Mouse (Mus musculus) hindbrain, embryonic 12.5 days (tissue): Measurements from ENCODE around the gene Rnf150. TPM values are rescaled to one million over a fixed set of nuclear protein-coding genes. Genes with fewer than 3 reads are reported as not detected.

Experiments
- ATAC-seq: fragments of 200-750 bp; cut with Nextera tagmentation; 2 replicates; pipeline ENCODE4 v1.8.0; 2017; ENCODE audit warnings: moderate TSS enrichment; ENCODE audit not compliant: low FRiP score
- H3K27ac ChIP-seq: fragments of 300-500 bp; sonication (generic); 2 replicates; pipeline ENCODE4 v1.5.1; 2016; ENCODE audit warnings: mild to moderate bottlenecking
- H3K27me3 ChIP-seq: fragments of 300-500 bp; sonication (generic); 2 replicates; pipeline ENCODE4 v1.6.1; 2016; ENCODE audit warnings: mild to moderate bottlenecking
- H3K36me3 ChIP-seq: fragments of 300-500 bp; sonication (generic); 2 replicates; pipeline ENCODE4 v1.6.1; 2016; ENCODE audit warnings: mild to moderate bottlenecking
- H3K4me1 ChIP-seq: fragments of 300-500 bp; sonication (generic); 2 replicates; pipeline ENCODE4 v1.6.1; 2016
- H3K4me2 ChIP-seq: fragments of 300-500 bp; sonication (generic); replicated peaks from 2 replicates; pipeline ENCODE4 v1.6.1; 2016; ENCODE audit warnings: mild to moderate bottlenecking
- H3K4me3 ChIP-seq: fragments of 300-500 bp; sonication (generic); 2 replicates; pipeline ENCODE4 v1.5.1; 2016; ENCODE audit warnings: mild to moderate bottlenecking
- H3K9ac ChIP-seq: fragments of 300-500 bp; sonication (generic); 2 replicates; pipeline ENCODE4 v1.6.1; 2016; ENCODE audit warnings: mild to moderate bottlenecking, moderate library complexity
- H3K9me3 ChIP-seq: fragments of 300-500 bp; sonication (generic); replicated peaks from 2 replicates; pipeline ENCODE4 v1.6.1; 2016; ENCODE audit warnings: mild to moderate bottlenecking
- WGBS: fragments of 180-500 bp; shearing (Covaris S2); methylation state at CpG from one replicate; pipeline ENCODE4 v1.1.7; 2016; 5-methylcytosine and 5-hydroxymethylcytosine counted together
- polyA plus RNA-seq: library from polyadenylated mRNA; unstranded; fragments of >200 nt; fragmentation: Nextera tagmentation; extraction: Ambion mirVana; gene quantifications from 2 replicates; pipeline ENCODE4 v1.2.1, GENCODE M21; 2016

Gene Rnf150
- polyA plus RNA-seq, 1 experiment from 2014 or later, result 2.5 TPM

- ATAC-seq, result 0 out of 2 replicates have a peak, but pooled peaks have one; percentile 8
- Histone ChIP-seq H3K4me3 (no peak overlapping the region), H3K4me1 (peaks cover 9% of the 10 kb centered on the region), H3K27me3 (no peaks in the 10 kb centered on the region), H3K9ac (no peak overlapping the region), H3K27ac (no peak overlapping the region), H3K4me2 (no peak overlapping the region), H3K9me3 (no peaks in the 10 kb centered on the region), H3K36me3 (no peaks in the 10 kb centered on the region)
- 60% methylated on average over 4 of the region's 4 CpGs for WGBS
These were observed 56.5 kb downstream of the Rnf150 start for GRCm38 (mm10) chr8:82919676-82920075.

- H3K9ac ChIP-seq, result no peak overlapping the region
- no peak overlapping the region for H3K27ac ChIP-seq
- H3K4me2 ChIP-seq, result no peak overlapping the region
- H3K36me3 ChIP-seq, result no peaks in the 10 kb centered on the region
- 44% methylated on average over 4 of the region's 4 CpGs for WGBS
- ATAC-seq, result no peak
- H3K9me3 ChIP-seq, result no peaks in the 10 kb centered on the region
- peaks cover 9% of the 10 kb centered on the region for H3K4me1 ChIP-seq
- no peak overlapping the region for H3K4me3 ChIP-seq
- H3K27me3 ChIP-seq, result no peaks in the 10 kb centered on the region
These were observed 57.0 kb downstream of the Rnf150 start for GRCm38 (mm10) chr8:82920124-82920523.

DNA sequence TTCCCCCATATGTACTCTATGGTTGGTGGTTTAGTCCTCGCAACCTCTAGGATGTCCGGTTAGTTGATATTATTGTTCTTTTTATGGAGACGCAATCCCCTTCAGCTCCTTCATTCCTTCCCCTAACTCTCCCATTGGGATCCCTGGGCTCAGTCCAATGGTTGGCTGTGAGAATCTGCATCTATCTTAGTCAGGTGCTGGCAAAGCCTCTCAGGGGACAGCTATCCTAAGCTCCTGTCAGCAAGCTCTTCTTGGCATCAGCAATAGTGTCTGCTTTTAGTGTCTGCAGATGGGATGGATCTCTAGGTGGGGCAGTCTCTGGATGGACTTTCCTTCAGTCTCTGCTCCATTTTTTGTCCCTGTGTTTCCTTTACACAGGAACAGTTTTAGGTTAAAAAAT is 62.1 kb downstream of the Rnf150 start:
- H3K9me3 ChIP-seq, result no peaks in the 10 kb centered on the region
- no peaks in the 10 kb centered on the region for H3K4me1 ChIP-seq
- no peak overlapping the region for H3K4me3 ChIP-seq
- H3K9ac ChIP-seq, result no peak overlapping the region
- WGBS, result 89% methylated on average over 3 of the region's 3 CpGs
- no peaks in the 10 kb centered on the region for H3K27me3 ChIP-seq
- no peak overlapping the region for H3K27ac ChIP-seq
- no peak for ATAC-seq
- H3K36me3 ChIP-seq, result no peaks in the 10 kb centered on the region
- H3K4me2 ChIP-seq, result no peak overlapping the region

- Histone ChIP-seq H3K4me1 (no peaks in the 10 kb centered on the region), H3K9me3 (no peaks in the 10 kb centered on the region), H3K36me3 (no peaks in the 10 kb centered on the region), H3K4me2 (no peak overlapping the region), H3K27me3 (no peaks in the 10 kb centered on the region), H3K9ac (no peak overlapping the region), H3K4me3 (no peak overlapping the region), H3K27ac (no peak overlapping the region)
- WGBS, result 86% methylated on average over 5 of the region's 5 CpGs
- ATAC-seq, result no peak
These were observed 63.4 kb downstream of the Rnf150 start for GRCm38 (mm10) chr8:82926518-82926917.

DNA sequence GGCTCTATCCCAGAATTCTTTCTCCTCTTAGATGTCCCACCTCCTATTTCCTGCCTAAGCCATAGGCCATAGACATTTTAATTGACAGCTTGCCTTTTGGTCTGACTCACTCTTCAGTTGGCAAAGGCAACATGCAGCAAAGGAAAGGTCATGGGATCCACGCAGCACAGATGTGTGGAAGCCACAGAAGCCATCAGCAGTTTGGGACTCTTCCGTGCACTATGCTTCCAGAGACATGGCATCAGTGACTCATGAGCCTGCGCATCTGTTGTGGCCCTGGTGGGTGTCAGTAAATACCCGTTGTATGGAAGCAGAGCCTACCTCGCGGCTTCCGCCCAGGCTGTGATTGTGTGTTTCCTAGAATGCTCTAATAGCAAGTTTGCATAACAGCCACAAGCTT is 68.4 kb downstream of the Rnf150 start:
- Histone ChIP-seq H3K36me3 (no peaks in the 10 kb centered on the region), H3K9me3 (no peaks in the 10 kb centered on the region), H3K27me3 (no peaks in the 10 kb centered on the region), H3K4me1 (no peaks in the 10 kb centered on the region), H3K4me3 (no peak overlapping the region), H3K4me2 (no peak overlapping the region), H3K27ac (no peak overlapping the region), H3K9ac (no peak overlapping the region)
- no peak for ATAC-seq
- 88% methylated on average over 7 of the region's 7 CpGs for WGBS

GRCm38 (mm10) chr8:82936162-82936561 is 73.0 kb downstream of the Rnf150 start:
- Histone ChIP-seq H3K36me3 (no peaks in the 10 kb centered on the region), H3K4me2 (no peak overlapping the region), H3K9me3 (no peaks in the 10 kb centered on the region), H3K4me3 (no peak overlapping the region), H3K27me3 (no peaks in the 10 kb centered on the region), H3K9ac (no peak overlapping the region), H3K27ac (no peak overlapping the region), H3K4me1 (0 out of 2 replicates have a peak, but pooled peaks cover 3% of the 10 kb centered on the region)
- ATAC-seq, result no peak
- 82% methylated on average over 7 of the region's 7 CpGs for WGBS

- Histone ChIP-seq H3K27ac (no peak overlapping the region), H3K9me3 (no peaks in the 10 kb centered on the region), H3K36me3 (no peaks in the 10 kb centered on the region), H3K27me3 (no peaks in the 10 kb centered on the region), H3K4me2 (no peak overlapping the region), H3K9ac (no peak overlapping the region), H3K4me1 (0 out of 2 replicates have a peak, but pooled peaks cover 3% of the 10 kb centered on the region), H3K4me3 (no peak overlapping the region)
- 80% methylated on average over 4 of the region's 4 CpGs for WGBS
- ATAC-seq, result no peak
These were observed 73.7 kb downstream of the Rnf150 start for GRCm38 (mm10) chr8:82936866-82937265.

DNA sequence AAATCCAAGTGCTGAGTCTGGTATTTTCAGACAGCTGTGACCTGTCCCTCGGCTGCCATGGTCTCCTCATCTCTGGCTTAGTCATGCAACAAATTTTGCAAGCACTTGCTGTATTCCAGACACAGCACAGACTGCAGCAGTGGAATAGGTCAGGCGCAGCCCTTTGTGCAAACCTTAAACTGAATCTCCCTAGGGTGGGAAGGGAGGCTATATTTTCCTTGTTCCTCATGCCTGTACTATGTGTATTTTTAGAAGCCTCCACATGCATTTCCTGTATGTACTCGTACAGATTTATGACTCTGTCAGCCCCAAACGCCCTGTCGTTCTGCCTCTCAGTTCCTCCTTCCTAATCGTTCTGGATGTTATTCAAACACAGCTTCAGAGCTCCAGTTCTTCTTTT is 76.8 kb downstream of the Rnf150 start:
- H3K36me3 ChIP-seq, result no peaks in the 10 kb centered on the region
- no peak overlapping the region for H3K4me2 ChIP-seq
- no peak for ATAC-seq
- no peak overlapping the region for H3K4me3 ChIP-seq
- peaks cover 19% of the 10 kb centered on the region; the same call in 1 of the 2 replicates for H3K4me1 ChIP-seq
- no peaks in the 10 kb centered on the region for H3K9me3 ChIP-seq
- H3K27ac ChIP-seq, result no peak overlapping the region
- 63% methylated on average over 6 of the region's 6 CpGs for WGBS
- H3K27me3 ChIP-seq, result no peaks in the 10 kb centered on the region
- H3K9ac ChIP-seq, result no peak overlapping the region

DNA sequence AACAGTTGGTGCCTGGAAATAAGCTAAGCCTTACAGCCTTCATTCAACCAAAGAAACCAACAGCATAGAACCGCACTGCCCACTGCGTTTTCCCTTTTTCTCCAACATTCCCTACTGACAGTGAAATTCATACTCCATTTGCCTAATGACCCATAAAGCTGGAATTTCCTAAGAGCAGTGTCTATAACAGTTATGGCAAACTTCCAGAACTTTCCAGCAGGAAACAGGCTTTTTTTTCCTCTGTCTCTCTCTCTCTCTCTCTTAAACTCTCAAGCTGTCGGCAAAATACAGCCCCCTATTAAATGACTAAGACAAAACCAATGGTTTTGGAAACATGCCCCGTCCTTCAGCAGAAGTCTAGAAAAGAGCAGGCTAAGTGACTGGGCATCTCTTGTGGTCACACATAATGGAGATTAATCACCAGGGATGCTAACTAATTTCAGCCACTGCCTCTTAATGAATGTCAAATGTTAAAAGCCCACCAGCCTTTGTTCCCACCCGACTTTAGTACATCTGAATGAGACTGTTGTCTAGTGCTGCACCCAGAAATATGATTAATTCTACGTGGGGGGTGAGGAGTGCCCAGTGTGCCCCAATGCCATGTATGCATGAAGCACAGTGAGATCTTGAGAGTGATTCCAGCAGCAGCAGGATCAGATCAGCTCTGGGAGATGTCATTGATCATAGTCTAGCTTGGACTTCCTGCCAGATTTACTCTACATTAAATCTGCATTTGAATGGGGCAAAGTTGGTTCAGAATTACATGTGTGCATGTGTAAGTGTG is 80.3 kb downstream of the Rnf150 start:
- Histone ChIP-seq H3K36me3 (no peaks in the 10 kb centered on the region), H3K4me1 (peaks cover 20% of the 10 kb centered on the region; the same call in 1 of the 2 replicates), H3K9ac (no peak overlapping the region), H3K9me3 (no peaks in the 10 kb centered on the region), H3K27me3 (no peaks in the 10 kb centered on the region), H3K27ac (peak overlapping the region; percentile 44; the same call in 1 of the 2 replicates), H3K4me2 (no peak overlapping the region), H3K4me3 (no peak overlapping the region)
- peak; percentile 81 for ATAC-seq
- WGBS, result 34% methylated on average over 6 of the region's 6 CpGs

GRCm38 (mm10) chr8:82945867-82946266 is 82.7 kb downstream of the Rnf150 start:
- no peak overlapping the region for H3K9ac ChIP-seq
- no peaks in the 10 kb centered on the region for H3K9me3 ChIP-seq
- 73% methylated on average over 3 of the region's 3 CpGs for whole genome bisulfite sequencing
- no peak overlapping the region for H3K4me2 ChIP-seq
- ATAC-seq, result no peak
- no peaks in the 10 kb centered on the region for H3K27me3 ChIP-seq
- H3K4me3 ChIP-seq, result no peak overlapping the region
- H3K36me3 ChIP-seq, result no peaks in the 10 kb centered on the region
- H3K27ac ChIP-seq, result no peak overlapping the region
- H3K4me1 ChIP-seq, result peaks cover 17% of the 10 kb centered on the region; the same call in 1 of the 2 replicates

DNA sequence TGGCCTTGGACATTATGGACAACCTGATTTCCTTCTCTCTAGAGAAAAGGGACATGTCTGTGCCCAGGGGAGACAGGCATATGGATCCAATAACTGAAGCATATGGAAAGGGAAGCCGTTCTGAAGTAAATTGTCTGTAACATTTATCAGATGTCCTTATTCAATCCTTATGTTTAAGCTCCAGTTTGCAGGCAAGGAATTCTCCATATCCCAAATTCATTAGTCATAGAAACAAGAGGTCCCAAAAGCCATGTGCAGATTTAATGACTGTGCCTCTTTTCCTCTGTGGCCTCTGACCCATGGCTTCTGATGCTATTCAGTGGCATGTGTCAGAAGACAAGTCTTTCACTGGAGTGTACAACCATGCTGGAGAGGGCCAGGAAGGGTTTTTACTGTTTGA is 83.5 kb downstream of the Rnf150 start:
- H3K4me1 ChIP-seq, result peaks cover 17% of the 10 kb centered on the region; the same call in 1 of the 2 replicates
- H3K36me3 ChIP-seq, result no peaks in the 10 kb centered on the region
- no peak overlapping the region for H3K9ac ChIP-seq
- 48% methylated on average over 1 of the region's 1 CpGs for WGBS
- H3K9me3 ChIP-seq, result no peaks in the 10 kb centered on the region
- H3K4me2 ChIP-seq, result no peak overlapping the region
- no peak for ATAC-seq
- no peak overlapping the region for H3K4me3 ChIP-seq
- H3K27ac ChIP-seq, result no peak overlapping the region
- H3K27me3 ChIP-seq, result no peaks in the 10 kb centered on the region

DNA sequence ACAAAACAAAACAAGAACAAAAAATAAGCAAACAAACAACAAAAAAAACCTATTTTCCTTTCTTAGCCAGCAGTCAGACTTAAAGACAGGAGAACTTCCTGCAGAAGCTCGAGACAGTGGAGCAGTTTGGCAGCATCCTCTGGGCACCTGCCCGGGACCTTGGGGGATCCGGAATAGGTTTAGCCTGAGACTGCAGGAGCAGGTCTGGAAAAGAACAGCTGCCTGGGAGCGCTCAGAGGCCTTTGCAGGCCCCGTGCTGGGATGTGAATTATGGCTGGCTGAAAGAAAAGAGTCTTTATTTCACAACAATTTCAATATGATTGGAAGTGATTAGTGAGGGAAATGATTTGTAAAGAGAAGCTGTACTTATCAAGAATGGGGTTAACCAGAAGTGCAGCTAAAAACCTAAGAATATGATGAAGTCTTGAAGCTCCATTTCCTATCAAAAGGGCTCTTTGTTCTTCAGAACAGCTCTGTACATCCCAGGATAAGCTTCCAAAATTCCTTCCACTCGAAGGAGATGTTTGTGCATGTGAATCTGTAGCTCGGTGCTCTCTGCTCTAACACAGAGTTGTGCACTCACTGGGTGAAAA is 92.1 kb downstream of the Rnf150 start:
- no peak overlapping the region for H3K4me3 ChIP-seq
- H3K4me1 ChIP-seq, result peaks cover 2% of the 10 kb centered on the region; the same call in 1 of the 2 replicates
- no peaks in the 10 kb centered on the region for H3K9me3 ChIP-seq
- no peaks in the 10 kb centered on the region for H3K27me3 ChIP-seq
- no peaks in the 10 kb centered on the region for H3K36me3 ChIP-seq
- no peak for ATAC-seq
- H3K27ac ChIP-seq, result no peak overlapping the region
- no peak overlapping the region for H3K4me2 ChIP-seq
- WGBS, result 54% methylated on average over 7 of the region's 7 CpGs
- no peak overlapping the region for H3K9ac ChIP-seq

GRCm38 (mm10) chr8:82959491-82959890 is 96.3 kb downstream of the Rnf150 start:
- no peak overlapping the region for H3K9ac ChIP-seq
- H3K27ac ChIP-seq, result no peak overlapping the region
- ATAC-seq, result no peak
- H3K36me3 ChIP-seq, result no peaks in the 10 kb centered on the region
- WGBS, result 74% methylated on average over 3 of the region's 3 CpGs
- H3K27me3 ChIP-seq, result no peaks in the 10 kb centered on the region
- peaks cover 2% of the 10 kb centered on the region; the same call in 1 of the 2 replicates for H3K4me1 ChIP-seq
- no peaks in the 10 kb centered on the region for H3K9me3 ChIP-seq
- H3K4me3 ChIP-seq, result no peak overlapping the region
- H3K4me2 ChIP-seq, result no peak overlapping the region
